Mouse (Mus musculus) bone marrow, adult 2 months (tissue): ENCODE results near the gene Ankrd33b.

Source experiments
- CTCF ChIP-seq: fragments of 200-500 bp; IDR thresholded peaks from 2 replicates; pipeline ENCODE4 v1.5.1; 2011; ENCODE audit warnings: low read length, control low read depth; ENCODE audit not compliant: control insufficient read depth, insufficient read depth
- POLR2A ChIP-seq: fragments of 200-500 bp; IDR thresholded peaks from 2 replicates; pipeline ENCODE4 v1.6.1; 2011; ENCODE audit warnings: low read depth, mild to moderate bottlenecking, control low read depth, low read length, borderline replicate concordance; ENCODE audit not compliant: control insufficient read depth

- no peak for TF ChIP-seq POLR2A
- TF ChIP-seq CTCF = no peak
Measured at GRCm38 (mm10) chr15:31397379-31397778, 29.9 kb upstream of the Ankrd33b start.
